Mouse (Mus musculus) hindbrain, embryonic 15.5 days (tissue): ENCODE data around the gene Susd1. TPM values are rescaled to one million over a fixed set of nuclear protein-coding genes. Genes with fewer than 3 reads are reported as not detected.

Source experiments
- ATAC-seq: fragments of 200-750 bp; cut with Nextera tagmentation; 2 replicates; pipeline ENCODE4 v1.8.0; 2017; ENCODE audit warnings: low read depth, moderate number of reproducible peaks, moderate TSS enrichment; ENCODE audit not compliant: low FRiP score
- H3K27ac ChIP-seq: fragments of 300-500 bp; sonication (generic); replicated peaks from 2 replicates; pipeline ENCODE4 v1.5.1; 2015; ENCODE audit warnings: mild to moderate bottlenecking, inconsistent platforms
- H3K27me3 ChIP-seq: fragments of 300-500 bp; sonication (generic); 2 replicates; pipeline ENCODE4 v1.6.1; 2015; ENCODE audit warnings: control low read depth, inconsistent platforms
- H3K36me3 ChIP-seq: fragments of 300-500 bp; sonication (generic); 2 replicates; pipeline ENCODE4 v1.6.1; 2015; ENCODE audit warnings: control low read depth, inconsistent platforms
- H3K4me1 ChIP-seq: fragments of 300-500 bp; sonication (generic); replicated peaks from 2 replicates; pipeline ENCODE4 v1.6.1; 2015; ENCODE audit warnings: control low read depth, inconsistent platforms
- H3K4me2 ChIP-seq: fragments of 300-500 bp; sonication (generic); 2 replicates; pipeline ENCODE4 v1.6.1; 2015; ENCODE audit warnings: moderate library complexity, mild to moderate bottlenecking, inconsistent platforms
- H3K4me3 ChIP-seq: fragments of 300-500 bp; sonication (generic); 2 replicates; pipeline ENCODE4 v1.5.1; 2015; ENCODE audit warnings: mild to moderate bottlenecking, inconsistent platforms
- H3K9ac ChIP-seq: fragments of 300-500 bp; sonication (generic); 2 replicates; pipeline ENCODE4 v1.6.1; 2015; ENCODE audit warnings: inconsistent platforms
- H3K9me3 ChIP-seq: fragments of 300-500 bp; sonication (generic); 2 replicates; pipeline ENCODE4 v1.6.1; 2016; ENCODE audit warnings: control low read depth, inconsistent platforms
- whole genome bisulfite sequencing: fragments of 180-500 bp; shearing (Covaris S2); methylation state at CpG from one replicate; pipeline ENCODE4 v1.1.7; 2015; 5-methylcytosine and 5-hydroxymethylcytosine counted together
- polyA plus RNA-seq: library from polyadenylated mRNA; unstranded; fragments of >200 nt; fragmentation: Nextera tagmentation; extraction: Ambion mirVana; gene quantifications from 2 replicates; pipeline ENCODE4 v1.2.1, GENCODE M21; 2015

Gene Susd1
- polyA plus RNA-seq, 1 experiment from 2014 or later: 1.9 TPM

DNA sequence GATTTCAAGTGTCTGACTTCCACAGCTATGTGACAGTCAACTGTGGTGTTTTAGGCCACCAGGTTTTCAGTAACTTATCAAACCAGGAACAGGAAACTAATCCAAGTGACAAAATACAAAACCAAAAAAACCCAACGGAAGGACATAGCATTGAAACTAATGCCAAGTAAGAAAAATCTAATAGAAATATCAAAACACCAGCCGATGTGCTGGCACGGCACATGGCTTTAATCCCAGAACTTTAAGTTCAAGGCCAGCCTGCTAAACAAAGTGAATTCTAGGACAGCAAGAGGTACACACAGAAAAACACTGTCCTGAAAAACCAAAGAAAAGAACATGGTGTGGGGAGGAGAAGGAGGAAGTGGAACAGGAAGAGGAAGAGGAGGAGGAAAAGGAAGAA, 83.8 kb downstream of the Susd1 start:
- Histone ChIP-seq H3K4me3 (no peak overlapping the region), H3K27me3 (no peaks in the 10 kb centered on the region), H3K4me1 (no peaks in the 10 kb centered on the region), H3K9ac (no peak overlapping the region), H3K4me2 (no peak overlapping the region), H3K27ac (no peak overlapping the region), H3K9me3 (no peaks in the 10 kb centered on the region), H3K36me3 (no peaks in the 10 kb centered on the region)
- no peak for ATAC-seq
- WGBS: 95% methylated on average over 3 of the region's 3 CpGs

DNA sequence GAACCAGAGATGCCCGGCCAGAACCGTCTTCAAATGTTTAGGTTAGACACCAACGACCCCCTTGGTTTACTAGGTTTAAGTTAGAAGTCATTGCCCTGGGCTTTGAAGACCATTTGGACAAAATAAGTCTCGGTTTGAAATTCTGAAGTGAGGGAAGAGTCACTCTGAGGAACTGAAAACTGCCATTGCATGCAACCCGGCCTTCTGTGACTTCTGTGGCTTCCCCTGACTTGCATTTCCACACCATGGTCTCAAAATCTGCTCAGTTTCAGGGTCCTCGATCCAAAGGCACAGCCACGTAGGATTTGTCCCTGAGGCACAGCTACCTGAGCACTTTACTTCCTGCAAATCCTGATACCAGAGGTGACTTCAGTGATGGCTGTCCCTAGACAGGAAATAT, 86.5 kb downstream of the Susd1 start:
- Histone ChIP-seq H3K27ac (no peak overlapping the region), H3K4me3 (no peak overlapping the region), H3K36me3 (no peaks in the 10 kb centered on the region), H3K4me2 (no peak overlapping the region), H3K27me3 (no peaks in the 10 kb centered on the region), H3K4me1 (no peaks in the 10 kb centered on the region), H3K9ac (no peak overlapping the region), H3K9me3 (no peaks in the 10 kb centered on the region)
- ATAC-seq: no peak
- 85% methylated on average over 7 of the region's 7 CpGs for WGBS

DNA sequence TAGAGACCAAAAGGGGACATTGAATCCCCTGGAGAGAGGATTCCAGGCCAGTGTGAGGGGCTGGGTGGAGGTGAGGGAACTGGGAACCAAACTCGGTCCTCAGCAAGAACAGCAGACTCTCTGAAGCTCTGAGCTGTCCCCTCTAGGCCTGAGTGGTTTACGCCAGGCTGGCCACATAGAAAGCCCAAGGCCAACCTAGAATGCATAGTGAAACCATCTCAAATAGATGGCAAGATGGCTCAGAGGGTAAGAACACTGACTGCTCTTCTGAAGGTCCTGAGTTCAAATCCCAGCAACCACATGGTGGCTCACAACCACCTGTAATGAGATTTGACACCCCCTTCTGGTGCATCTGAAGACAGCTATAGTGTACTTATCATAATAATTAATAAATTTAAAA, 88.1 kb downstream of the Susd1 start:
- H3K27me3 ChIP-seq: no peaks in the 10 kb centered on the region
- no peak overlapping the region for H3K4me2 ChIP-seq
- H3K36me3 ChIP-seq: no peaks in the 10 kb centered on the region
- no peak overlapping the region for H3K9ac ChIP-seq
- no peaks in the 10 kb centered on the region for H3K4me1 ChIP-seq
- H3K4me3 ChIP-seq: no peak overlapping the region
- no peak for ATAC-seq
- 89% methylated on average over 2 of the region's 2 CpGs for WGBS
- no peaks in the 10 kb centered on the region for H3K9me3 ChIP-seq
- no peak overlapping the region for H3K27ac ChIP-seq

DNA sequence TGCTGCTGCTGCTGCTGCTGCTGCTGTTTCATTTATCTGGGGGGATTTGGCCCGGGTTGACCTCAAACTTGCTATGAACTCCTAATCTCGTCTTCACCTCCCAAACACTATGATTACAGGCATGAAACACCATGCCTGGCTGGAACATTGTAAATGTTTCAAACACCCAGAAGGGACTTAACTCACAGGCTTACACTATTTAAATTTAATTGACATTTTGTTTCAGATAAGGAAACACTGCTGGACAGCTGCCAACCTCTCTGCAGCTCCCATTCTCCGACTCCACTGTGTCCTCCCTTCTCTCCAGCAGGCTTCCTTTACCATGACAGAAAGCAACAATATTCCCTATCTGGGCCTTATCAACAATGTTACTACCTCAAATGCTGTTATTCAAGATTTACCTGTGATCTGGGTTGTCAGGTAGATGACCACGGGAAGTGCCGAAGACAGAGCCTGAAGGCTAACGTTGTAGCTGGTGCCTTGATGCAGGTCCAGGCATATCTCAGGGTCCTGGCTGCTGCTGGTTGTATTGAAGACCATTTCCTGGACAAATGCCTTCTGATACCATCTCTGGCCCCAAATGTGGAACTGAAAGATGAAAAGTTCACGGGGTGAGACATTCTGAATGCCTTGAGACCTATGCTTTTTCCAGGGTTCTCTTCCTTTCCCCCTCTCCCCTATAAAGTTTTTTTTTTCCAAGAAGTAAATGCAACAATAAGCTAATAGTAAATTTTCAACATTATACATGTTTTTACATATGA, 88.8 kb downstream of the Susd1 start:
- Histone ChIP-seq H3K27ac (no peak overlapping the region), H3K4me3 (no peak overlapping the region), H3K9me3 (no peaks in the 10 kb centered on the region), H3K9ac (no peak overlapping the region), H3K27me3 (no peaks in the 10 kb centered on the region), H3K36me3 (no peaks in the 10 kb centered on the region), H3K4me1 (no peaks in the 10 kb centered on the region), H3K4me2 (no peak overlapping the region)
- WGBS: 80% methylated on average over 7 of the region's 7 CpGs
- no peak for ATAC-seq

DNA sequence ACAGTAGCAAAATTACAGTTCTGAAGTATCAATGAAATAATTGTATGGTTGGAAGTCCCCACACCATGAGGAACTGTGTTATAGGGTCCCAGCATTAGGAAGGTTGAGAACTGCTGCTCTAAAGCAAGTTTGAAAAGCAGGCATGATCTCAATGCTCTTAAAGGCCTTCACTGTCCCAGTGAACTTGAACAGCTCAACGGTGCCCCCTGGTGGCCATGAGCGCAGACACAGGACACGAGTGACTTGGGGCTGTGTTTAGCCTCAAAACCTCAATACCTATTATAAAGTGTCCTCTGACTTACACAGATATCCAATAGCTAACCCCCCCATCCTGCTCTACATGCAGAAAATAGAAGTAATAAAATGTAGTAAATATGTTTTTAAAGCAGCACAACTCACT, 97.7 kb downstream of the Susd1 start:
- Histone ChIP-seq H3K4me2 (no peak overlapping the region), H3K27ac (no peak overlapping the region), H3K4me3 (no peak overlapping the region), H3K9me3 (no peaks in the 10 kb centered on the region), H3K9ac (no peak overlapping the region), H3K4me1 (no peaks in the 10 kb centered on the region), H3K27me3 (no peaks in the 10 kb centered on the region), H3K36me3 (no peaks in the 10 kb centered on the region)
- ATAC-seq: peak; percentile 84
- 0% methylated on average over 3 of the region's 3 CpGs for WGBS

DNA sequence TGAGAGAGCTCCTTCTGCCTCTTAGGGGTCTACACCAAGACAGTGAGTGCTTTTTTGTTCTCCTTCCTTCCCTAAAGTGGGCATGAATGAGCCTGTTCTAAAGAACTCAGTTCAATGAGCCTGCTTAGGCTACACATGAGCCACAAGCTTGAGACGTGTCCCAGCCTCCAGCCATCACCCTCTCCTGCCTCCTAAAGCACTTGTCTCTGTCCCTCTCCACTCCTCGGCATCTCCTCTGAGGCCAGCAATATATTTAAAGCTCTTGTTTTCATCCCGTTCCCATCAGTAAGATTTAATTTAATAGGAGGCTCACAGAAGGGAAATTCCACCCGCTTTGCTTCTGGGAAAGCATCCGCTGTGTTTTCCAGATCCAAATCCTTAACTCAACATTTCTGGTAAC, 98.4 kb downstream of the Susd1 start:
- no peaks in the 10 kb centered on the region for H3K4me1 ChIP-seq
- no peak for ATAC-seq
- H3K27me3 ChIP-seq: no peaks in the 10 kb centered on the region
- no peak overlapping the region for H3K27ac ChIP-seq
- no peak overlapping the region for H3K4me2 ChIP-seq
- 73% methylated on average over 5 of the region's 5 CpGs for WGBS
- no peak overlapping the region for H3K4me3 ChIP-seq
- no peaks in the 10 kb centered on the region for H3K36me3 ChIP-seq
- no peak overlapping the region for H3K9ac ChIP-seq
- no peaks in the 10 kb centered on the region for H3K9me3 ChIP-seq

DNA sequence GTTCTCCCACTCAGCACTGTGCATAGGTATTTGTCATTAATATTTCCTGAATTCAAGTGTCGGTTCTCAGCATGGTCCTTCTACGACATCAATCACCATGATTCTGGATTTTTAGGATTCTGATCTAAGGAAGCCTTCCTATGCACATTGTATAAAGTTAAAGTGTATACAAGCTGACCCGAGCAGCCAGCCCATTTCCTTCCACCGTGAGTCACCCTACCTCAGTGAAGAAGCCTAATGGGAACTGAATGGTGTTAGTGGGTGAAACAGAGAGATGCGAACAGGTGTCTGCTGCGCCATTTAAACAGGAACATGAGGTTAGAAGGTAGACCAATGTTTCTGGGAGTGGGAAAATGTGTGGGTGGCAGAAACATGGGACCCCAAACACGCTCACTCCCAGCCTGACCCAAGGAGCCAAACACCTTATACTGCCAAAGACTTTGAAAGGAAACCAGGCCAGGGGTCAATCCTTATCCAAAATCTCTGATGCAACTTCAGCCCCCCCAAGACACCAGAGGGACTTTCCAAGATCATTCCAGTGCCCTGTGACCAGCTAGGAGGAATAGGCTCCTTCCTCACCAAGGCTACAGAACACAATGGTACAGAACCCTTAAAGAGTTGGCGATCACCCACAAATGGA, 99.4 kb downstream of the Susd1 start:
- no peaks in the 10 kb centered on the region for H3K9me3 ChIP-seq
- H3K9ac ChIP-seq: no peak overlapping the region
- no peak for ATAC-seq
- no peaks in the 10 kb centered on the region for H3K27me3 ChIP-seq
- 92% methylated on average over 8 of the region's 8 CpGs for WGBS
- H3K36me3 ChIP-seq: no peaks in the 10 kb centered on the region
- H3K4me2 ChIP-seq: no peak overlapping the region
- no peaks in the 10 kb centered on the region for H3K4me1 ChIP-seq
- H3K27ac ChIP-seq: no peak overlapping the region
- H3K4me3 ChIP-seq: no peak overlapping the region

DNA sequence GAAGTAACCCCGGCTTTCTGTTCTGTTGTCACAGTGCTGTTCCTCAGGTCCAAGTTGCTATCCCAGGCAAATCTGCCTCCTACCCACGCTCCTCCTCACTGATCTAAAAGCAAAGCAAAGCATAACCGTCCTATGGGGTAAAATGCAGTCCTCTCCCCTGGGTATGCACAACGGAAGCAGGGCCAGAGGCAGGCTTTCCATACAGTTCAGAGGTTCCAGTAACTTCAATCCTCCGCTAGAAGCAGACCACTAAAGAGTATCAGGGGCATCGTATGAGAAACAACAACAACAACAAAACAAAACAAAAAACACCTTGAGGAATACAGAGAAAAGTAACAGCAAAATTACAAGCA, 100.9 kb downstream of the Susd1 start:
- no peak overlapping the region for H3K4me3 ChIP-seq
- H3K4me1 ChIP-seq: no peaks in the 10 kb centered on the region
- 88% methylated on average over 6 of the region's 6 CpGs for WGBS
- H3K9ac ChIP-seq: no peak overlapping the region
- H3K4me2 ChIP-seq: no peak overlapping the region
- no peak for ATAC-seq
- no peak overlapping the region for H3K27ac ChIP-seq
- no peaks in the 10 kb centered on the region for H3K9me3 ChIP-seq
- no peaks in the 10 kb centered on the region for H3K36me3 ChIP-seq
- H3K27me3 ChIP-seq: no peaks in the 10 kb centered on the region

DNA sequence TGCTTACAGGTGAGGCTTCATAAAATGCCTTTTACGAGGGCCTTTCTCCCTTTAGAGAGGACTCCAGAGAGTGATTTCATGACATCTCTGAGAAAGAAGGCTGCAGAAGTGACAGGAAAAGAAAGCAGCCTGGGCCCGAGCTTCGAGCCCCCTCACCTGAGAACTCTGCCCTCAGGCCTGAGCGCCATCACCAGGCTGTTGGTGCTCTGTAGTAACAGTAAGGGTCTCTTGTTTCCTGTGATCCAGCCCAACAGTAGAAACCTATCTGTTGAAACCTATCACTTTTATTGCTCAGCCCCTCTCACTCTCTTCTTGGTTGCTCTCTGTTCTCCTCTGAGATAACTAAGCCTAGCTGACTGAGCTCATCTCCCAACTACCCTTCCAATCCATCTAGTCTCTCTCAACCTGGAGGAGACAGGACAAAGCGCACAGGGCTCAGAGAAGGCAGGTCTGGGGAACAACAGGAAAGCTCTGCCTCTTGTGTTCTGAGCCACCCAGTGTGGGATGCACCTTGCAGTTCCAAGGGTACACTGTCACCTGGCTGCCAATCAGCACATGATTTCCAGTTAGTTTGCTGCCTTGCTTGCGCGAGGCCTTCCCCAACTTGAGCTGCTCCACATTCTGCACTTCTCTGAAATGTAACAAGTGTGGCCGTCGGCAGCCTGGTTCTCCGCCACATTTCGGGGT, 101.4 kb downstream of the Susd1 start:
- Histone ChIP-seq H3K9me3 (no peaks in the 10 kb centered on the region), H3K27me3 (no peaks in the 10 kb centered on the region), H3K27ac (no peak overlapping the region), H3K4me2 (no peak overlapping the region), H3K9ac (no peak overlapping the region), H3K36me3 (no peaks in the 10 kb centered on the region), H3K4me1 (no peaks in the 10 kb centered on the region), H3K4me3 (no peak overlapping the region)
- ATAC-seq: no peak
- 94% methylated on average over 11 of the region's 11 CpGs for WGBS

DNA sequence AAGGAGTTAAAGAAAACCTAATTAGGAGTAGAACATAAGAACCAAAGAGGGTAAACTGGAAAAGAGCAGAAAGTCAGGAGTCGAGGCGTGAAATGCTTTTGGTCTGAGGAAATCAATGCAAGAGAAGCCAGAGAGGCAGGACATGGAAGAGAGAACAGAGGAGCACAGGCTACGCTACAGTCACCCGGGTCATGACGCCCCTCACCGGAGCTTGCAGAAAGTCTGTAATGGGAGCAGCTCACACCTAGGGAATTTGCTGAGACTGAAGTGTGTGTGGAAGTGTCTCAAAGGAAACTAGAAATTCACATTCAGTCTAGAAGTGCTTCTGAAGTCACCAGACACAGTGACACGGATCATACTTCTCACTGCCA, 102.0 kb downstream of the Susd1 start:
- Histone ChIP-seq H3K36me3 (no peaks in the 10 kb centered on the region), H3K4me3 (no peak overlapping the region), H3K4me2 (no peak overlapping the region), H3K4me1 (no peaks in the 10 kb centered on the region), H3K27me3 (no peaks in the 10 kb centered on the region), H3K27ac (no peak overlapping the region), H3K9ac (no peak overlapping the region), H3K9me3 (no peaks in the 10 kb centered on the region)
- 79% methylated on average over 7 of the region's 7 CpGs for WGBS
- ATAC-seq: no peak

DNA sequence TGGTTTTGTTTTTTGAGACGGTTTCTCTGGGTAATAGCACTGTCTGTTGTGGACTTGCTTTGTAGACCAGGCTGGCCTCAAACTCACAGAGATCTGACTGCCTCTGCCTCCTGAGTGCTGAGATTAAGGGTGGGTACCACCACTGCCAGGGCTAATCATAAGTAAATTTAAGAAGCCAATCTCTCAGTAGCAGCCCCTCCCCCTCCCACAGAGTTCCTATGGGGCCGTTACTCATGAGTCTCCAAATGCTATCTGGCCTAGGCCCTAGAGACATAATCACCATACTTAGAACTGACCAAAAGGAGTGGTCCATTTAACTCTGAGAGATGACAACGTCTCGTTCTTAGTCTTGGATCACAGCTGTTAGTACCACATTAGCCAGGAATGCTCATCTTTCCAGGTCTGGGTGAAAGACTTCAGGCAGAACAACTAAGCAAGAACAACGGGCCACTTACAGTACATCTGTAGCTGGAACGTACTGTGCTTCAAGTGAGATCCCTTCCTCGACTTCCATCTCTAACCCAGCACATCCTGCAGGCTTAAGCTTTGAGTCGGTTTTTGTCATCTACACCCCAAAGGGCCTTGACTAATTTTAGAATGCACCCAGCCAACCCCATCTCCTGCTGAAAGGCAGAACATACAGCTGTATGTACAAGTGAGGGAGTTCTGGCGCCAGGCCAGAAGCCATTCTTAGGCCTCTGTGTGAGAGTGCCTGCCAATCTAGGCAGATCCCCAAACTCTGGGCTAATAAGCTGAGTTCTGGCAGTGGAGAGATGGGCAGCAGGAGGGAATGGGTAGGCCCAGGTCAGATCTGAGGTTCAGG, 102.6 kb downstream of the Susd1 start:
- no peaks in the 10 kb centered on the region for H3K36me3 ChIP-seq
- no peaks in the 10 kb centered on the region for H3K27me3 ChIP-seq
- no peak overlapping the region for H3K4me3 ChIP-seq
- WGBS: 75% methylated on average over 9 of the region's 9 CpGs
- H3K9me3 ChIP-seq: no peaks in the 10 kb centered on the region
- H3K4me2 ChIP-seq: no peak overlapping the region
- no peak overlapping the region for H3K27ac ChIP-seq
- ATAC-seq: no peak
- H3K4me1 ChIP-seq: no peaks in the 10 kb centered on the region
- H3K9ac ChIP-seq: no peak overlapping the region

DNA sequence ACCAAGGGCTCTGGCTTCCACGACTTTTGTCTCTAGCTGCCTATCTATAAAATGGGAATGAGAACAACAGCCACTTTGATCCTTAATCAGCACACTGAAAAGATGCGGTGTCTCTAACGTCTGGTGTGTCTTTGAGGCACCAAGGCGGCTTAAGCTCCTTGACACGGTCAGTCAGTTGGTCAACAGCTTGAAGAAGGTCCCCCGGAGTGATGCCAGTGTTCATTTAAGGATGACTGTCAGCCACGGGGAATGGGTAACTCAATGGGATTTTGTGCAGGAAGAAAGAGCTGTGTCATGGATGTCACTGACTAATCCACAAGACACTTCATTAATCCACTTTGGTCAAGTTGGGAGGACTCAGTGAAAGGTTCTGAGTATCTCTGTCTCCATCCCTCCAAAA, 103.3 kb downstream of the Susd1 start:
- Histone ChIP-seq H3K9ac (no peak overlapping the region), H3K4me2 (no peak overlapping the region), H3K36me3 (no peaks in the 10 kb centered on the region), H3K27ac (no peak overlapping the region), H3K27me3 (no peaks in the 10 kb centered on the region), H3K4me3 (no peak overlapping the region), H3K4me1 (no peaks in the 10 kb centered on the region), H3K9me3 (no peaks in the 10 kb centered on the region)
- no peak for ATAC-seq
- 55% methylated on average over 7 of the region's 7 CpGs for WGBS
